Mouse (Mus musculus) cortical plate, adult 2 months (tissue): Measurements from ENCODE around the gene Rbm33. TPM values are rescaled to one million over a fixed set of nuclear protein-coding genes. Genes with fewer than 3 reads are reported as not detected.

Experiments used
- H3K27ac ChIP-seq: fragments of 200-500 bp; 2 replicates; pipeline ENCODE4 v1.5.1; 2012; ENCODE audit warnings: low read length, control low read depth, inconsistent platforms; ENCODE audit not compliant: insufficient read depth
- H3K4me1 ChIP-seq: fragments of 200-500 bp; 2 replicates; pipeline ENCODE4 v1.6.1; 2011; ENCODE audit warnings: low read length; ENCODE audit not compliant: control insufficient read depth, insufficient read depth
- H3K4me3 ChIP-seq: fragments of 200-500 bp; 2 replicates; pipeline ENCODE4 v1.5.1; 2011; ENCODE audit warnings: mild to moderate bottlenecking, low read length, control low read depth; ENCODE audit not compliant: insufficient read depth
- CTCF ChIP-seq: fragments of 200-500 bp; IDR thresholded peaks from 2 replicates; pipeline ENCODE4 v1.5.1; 2011; ENCODE audit warnings: mild to moderate bottlenecking, control low read depth, low read length; ENCODE audit not compliant: insufficient read depth; ENCODE audit errors: extremely low read depth
- POLR2A ChIP-seq: fragments of 200-500 bp; IDR thresholded peaks from 2 replicates; pipeline ENCODE4 v1.6.1; 2011; ENCODE audit warnings: mild to moderate bottlenecking, low read length, control low read depth; ENCODE audit not compliant: insufficient read depth; ENCODE audit errors: extremely low read depth
- polyA plus RNA-seq: library from polyadenylated mRNA; depleted of rRNA; stranded (reverse); fragments of >200 nt; gene quantifications from 2 replicates; pipeline ENCODE4 v1.2.3, GENCODE M21; 2012

Gene Rbm33
- polyA plus RNA-seq, 1 experiment: 44.0 TPM

DNA sequence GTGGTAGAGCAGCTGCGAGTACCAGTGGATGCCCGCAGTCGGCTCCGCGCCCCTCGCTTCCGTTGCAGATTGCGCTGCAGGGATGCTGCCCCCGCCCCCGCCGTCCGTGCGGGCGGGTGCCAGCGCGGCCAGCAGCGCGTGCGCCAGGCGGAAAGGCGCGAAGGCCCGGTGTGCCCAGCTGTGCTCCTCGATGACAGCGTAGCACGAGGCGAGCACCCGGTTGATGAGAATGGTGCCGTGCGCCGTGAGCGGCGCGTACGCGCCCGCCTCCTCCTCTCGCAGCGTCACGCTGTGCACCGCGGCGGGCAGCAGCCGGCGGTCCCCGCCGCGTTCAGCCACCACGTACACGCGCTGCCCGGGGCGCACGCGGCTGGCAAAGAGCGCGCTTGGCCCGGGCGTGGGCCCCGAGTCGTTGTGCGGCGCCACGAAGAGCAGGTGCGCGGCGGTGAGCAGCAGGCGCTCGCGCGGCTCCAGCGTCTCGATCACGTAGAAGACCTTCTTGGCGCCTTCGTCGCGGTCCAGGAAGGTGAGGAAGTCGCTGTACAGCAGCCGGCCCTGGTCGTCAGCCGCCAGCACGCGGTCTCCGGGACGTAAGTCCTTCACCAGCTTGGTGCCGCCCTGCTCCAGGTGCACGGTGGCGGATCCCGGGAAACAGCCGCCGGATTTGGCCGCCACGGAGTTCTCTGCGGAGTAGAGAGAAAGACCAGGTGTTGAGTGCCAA is 141.2 kb downstream of the Rbm33 start:
- Histone ChIP-seq H3K27ac (no peak overlapping the region), H3K4me1 (no peaks in the 10 kb centered on the region), H3K4me3 (peak overlapping the region; percentile 24; the same call in 1 of the 2 replicates)
- TF ChIP-seq POLR2A: no peak
- no peak for TF ChIP-seq CTCF

DNA sequence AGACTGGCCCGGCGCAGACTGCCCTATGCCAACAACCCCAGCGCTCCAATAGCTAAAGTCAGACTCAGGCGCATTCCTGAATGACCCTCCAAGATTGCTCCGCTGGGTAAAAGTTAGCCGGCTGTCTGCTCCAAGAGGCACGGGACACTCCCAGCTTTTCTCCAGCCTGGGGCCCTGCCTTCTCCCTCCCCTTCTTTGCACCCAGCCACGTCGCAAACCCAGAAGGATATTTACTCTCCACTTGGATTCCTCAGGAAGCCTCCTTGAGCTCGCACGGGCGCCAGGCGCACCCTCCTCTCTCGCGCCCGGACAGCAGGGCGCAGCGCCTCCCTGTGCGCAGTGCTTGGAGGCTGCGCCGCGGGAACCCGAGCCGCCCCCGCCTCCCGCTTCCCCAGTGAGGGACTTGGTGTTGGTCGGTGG is 141.9 kb downstream of the Rbm33 start:
- Histone ChIP-seq H3K4me3 (no peak overlapping the region; the same call in 1 of the 2 replicates), H3K27ac (no peak overlapping the region), H3K4me1 (no peaks in the 10 kb centered on the region)
- TF ChIP-seq POLR2A (no peak), CTCF (no peak)

DNA sequence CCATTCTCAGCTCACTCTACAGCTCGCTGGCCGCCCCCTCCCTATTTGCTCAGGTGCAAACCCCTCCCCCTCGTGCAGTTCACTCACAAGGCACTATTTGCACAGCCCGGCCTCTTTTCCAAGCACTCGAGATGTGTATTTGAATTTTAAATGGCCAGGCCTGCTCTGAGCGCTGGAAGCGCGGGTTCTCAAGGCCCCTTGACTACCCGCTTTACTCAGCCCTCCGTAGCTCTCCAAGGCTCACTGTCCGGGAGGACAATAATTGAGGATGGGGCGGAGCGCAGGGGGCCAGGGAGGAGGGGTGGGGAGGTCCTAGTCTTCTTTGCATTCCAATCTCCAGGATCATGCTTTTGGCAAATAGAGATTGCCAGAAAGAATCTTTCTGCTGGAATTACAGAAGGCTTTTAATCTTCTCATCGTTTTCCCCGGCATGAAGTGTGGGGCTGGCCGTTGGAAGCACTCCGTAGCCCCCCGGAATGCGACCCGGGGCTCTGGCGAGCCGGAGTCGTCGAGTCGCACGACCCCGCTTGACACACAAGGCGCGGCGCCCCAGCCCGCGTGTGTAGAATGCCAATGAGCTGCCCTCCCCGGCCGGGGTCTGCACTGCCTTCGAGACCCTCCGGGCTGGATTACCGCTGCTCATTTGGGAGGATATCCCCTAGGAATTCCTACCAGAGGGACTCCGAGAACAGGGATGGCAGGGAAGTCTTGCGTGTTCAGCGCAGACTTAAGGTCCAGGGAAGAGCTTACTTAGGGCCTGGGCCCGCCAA is 142.7 kb downstream of the Rbm33 start:
- Histone ChIP-seq H3K27ac (no peak overlapping the region), H3K4me1 (no peaks in the 10 kb centered on the region), H3K4me3 (no peak overlapping the region)
- TF ChIP-seq CTCF (no peak), POLR2A (no peak)

DNA sequence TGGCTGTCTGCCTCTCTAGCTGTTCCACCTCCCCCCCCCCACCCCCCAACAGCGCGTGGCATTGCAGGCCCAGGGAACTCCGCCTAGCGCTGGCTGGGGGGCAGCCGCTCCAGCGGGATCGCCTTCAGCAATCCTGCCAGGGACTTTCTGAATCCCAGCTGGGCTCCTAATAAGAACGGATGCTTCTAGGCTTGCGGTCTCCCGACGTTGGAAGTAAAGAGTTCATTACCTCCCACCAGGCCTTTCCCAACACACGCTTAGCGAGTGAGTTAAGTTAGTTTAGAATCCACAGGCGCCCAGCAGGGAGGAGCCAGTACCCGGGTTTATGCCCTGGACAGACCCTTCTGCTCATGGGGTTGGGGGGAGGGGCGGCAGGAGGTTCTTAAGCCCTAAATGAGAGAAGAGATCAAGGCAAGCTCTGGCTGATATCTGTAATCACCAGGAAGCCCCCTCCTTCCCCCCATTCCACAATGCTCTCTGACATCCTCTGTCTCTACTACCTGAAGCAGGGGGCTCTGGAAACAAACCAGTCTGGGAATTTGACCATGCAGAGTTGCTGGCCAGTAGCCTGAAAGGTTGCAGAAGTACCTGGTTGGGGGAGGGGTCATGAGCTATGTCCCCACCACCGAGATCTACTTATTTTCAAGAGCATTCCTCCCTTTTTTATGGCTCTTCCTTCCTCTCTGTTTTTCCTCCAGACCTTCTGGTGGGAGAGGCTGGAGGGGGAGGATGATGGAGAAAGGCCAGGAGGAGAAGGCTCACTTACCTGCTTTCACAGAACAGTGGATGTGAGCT is 143.8 kb downstream of the Rbm33 start:
- Histone ChIP-seq H3K4me3 (no peak overlapping the region), H3K27ac (no peak overlapping the region), H3K4me1 (no peaks in the 10 kb centered on the region)
- TF ChIP-seq CTCF (no peak), POLR2A (no peak)

DNA sequence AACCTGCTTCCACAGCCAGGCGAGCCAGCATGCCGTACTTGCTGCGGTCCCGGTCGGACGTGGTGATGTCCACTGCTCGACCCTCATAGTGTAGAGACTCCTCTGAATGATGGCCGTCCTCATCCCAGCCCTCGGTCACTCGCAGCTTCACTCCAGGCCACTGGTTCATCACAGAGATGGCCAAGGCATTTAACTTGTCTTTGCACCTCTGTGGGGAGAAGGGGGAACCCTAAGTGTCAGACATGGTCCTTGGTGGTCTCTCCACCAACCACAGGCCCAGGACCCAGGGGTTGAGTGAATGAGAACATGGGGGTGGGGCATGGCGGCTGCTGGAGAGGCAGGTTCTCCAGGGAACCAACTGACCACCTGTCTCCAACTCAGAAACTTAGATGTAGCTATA is 144.5 kb downstream of the Rbm33 start:
- TF ChIP-seq POLR2A (no peak), CTCF (no peak)
- Histone ChIP-seq H3K4me3 (no peak overlapping the region), H3K27ac (no peak overlapping the region), H3K4me1 (no peaks in the 10 kb centered on the region)

DNA sequence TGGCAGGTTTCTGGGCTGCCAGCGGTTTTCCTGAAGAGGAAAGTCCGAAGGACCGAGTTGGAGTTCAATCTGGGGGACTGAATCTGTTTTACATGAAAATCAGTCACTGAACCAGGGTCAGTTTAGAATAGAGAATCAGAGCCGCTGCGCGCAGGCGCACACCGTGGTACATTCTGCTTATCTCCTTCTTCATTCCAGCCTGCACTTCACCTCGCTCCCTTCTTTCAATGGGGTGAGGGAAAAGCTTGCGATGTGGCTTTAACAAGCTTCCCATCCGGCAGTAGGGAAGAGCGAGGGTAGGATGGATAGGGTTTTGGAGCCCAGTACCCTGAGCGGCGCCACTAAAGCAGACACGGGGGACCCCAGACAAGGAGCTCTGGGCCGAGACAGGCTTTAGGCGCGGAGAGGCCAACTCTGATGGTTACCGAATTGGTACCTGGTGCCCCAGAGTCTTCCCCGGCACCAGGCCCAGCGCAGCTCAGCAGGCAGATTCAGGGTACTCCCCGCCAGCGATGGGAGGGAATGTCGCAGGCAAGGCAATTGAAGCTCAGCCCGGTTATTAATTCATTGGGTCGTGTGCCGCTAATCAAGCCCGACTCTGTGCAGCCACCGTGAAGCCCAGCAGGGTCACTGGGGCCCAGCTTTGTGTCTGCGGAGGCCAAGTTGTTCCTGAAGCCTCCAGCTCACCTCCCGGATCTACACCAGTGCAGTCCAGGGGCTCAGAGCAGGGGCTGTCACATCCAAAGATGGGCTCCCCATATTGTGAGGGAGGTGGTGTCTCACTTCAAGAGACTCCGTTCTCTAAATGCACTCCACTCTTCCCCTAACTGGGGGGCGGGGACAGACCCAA is 146.0 kb downstream of the Rbm33 start:
- Histone ChIP-seq H3K4me1 (no peaks in the 10 kb centered on the region), H3K27ac (no peak overlapping the region), H3K4me3 (no peak overlapping the region)
- TF ChIP-seq POLR2A: no peak
- TF ChIP-seq CTCF: no peak

DNA sequence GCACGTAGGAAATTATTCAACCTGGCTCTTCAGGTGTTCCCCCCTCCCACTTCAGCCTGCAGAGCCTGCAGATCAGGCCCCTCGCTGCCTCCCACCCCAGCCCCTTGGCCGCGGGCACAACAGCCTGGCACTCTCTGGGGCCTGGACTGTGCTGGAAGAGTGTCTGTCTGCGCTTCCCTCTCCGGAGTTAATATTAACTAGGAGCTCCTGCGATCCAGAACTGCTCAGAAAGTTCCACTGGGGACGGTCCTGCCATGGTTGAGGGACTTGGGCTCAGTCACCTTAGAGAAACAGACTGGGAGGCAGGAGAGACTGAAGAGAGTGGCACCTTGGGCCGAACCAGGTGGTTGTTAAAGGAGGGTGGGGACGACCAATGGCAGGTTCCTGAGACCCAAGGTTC is 146.7 kb downstream of the Rbm33 start:
- TF ChIP-seq POLR2A: no peak
- Histone ChIP-seq H3K27ac (no peak overlapping the region), H3K4me3 (peak overlapping the region; percentile 34; the same call in 1 of the 2 replicates), H3K4me1 (no peaks in the 10 kb centered on the region)

DNA sequence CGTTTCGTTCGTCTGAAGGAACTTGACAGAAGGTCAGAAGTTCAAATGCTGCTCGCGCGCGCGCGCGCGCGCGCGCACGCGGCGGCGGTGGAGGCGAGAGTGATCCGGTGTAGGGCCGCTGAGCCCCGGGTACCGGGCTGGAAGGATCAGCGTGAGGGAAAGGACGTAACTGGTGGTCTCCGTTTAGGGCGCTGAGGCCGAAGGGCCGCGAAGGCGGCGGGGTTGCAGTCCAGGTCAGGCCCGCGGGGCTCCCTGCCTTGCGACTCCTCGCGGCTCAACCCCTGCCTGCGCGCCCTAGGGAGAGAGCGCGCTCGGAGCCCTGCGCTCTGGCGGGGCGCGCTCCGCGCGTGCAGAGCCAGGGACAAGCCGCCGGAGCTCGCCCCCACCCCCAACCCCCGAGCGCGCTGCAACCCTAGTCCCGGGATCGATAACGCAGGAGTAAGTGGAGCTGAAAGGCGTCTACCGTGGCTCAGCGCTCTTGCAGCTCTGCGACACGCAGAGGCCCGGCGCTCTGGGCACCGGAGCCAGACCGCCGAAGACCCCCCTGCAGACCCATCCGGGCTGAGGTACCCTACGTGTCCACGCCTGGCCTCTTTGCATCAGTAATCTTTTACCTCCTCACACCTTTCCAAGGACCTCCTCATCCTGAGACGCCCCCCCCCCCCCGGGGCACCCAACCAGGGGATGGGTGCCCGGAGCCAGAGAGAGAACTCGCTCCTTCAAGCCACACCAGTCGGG is 147.6 kb downstream of the Rbm33 start:
- Histone ChIP-seq H3K4me1 (no peaks in the 10 kb centered on the region), H3K27ac (no peak overlapping the region), H3K4me3 (peak overlapping the region; percentile 34)
- TF ChIP-seq POLR2A: no peak
- no peak for TF ChIP-seq CTCF

DNA sequence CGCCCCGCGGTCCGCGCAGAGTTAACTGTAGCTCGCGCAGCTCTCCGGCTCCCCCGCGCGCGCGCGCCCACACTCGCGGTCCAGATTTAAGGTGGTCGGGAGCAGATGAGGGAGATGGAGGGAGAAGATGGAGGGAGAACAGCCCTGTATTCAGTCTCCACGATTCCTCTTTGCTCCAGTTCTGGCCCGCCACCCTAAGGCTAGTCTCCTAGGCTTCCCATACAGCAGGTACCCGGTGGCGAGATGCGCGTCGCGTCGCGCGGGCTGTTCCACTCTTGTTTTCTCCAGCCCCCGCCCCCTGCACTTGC is 148.1 kb downstream of the Rbm33 start:
- H3K4me1 ChIP-seq: no peaks in the 10 kb centered on the region
- peak overlapping the region; percentile 34 for H3K4me3 ChIP-seq
- H3K27ac ChIP-seq: no peak overlapping the region
- TF ChIP-seq CTCF (no peak), POLR2A (no peak)
